Mouse (Mus musculus): ENCODE results near the gene 1700025G04Rik. TPM values are rescaled to one million over a fixed set of nuclear protein-coding genes. Genes with fewer than 3 reads are reported as not detected.
A peak's percentile ranks its signal among the peaks of the same experiment; 100 is the strongest.

1700025G04Rik gene
- total and polyA plus RNA-seq, 2 experiments from 2014 or later: 24.9 to 32.4 TPM

GRCm38 (mm10) chr1:151979803-151980456, 110.0 kb downstream of the 1700025G04Rik start:
- Histone ChIP-seq H3K27ac (no peak overlapping the region), H3K9ac (replicated peaks; ENCODE audit: low read length) (no peak overlapping the region), H3K4me1 (ENCODE audit: insufficient read depth, low read length) (0 out of 2 replicates have a peak, but pooled peaks cover 6% of the 10 kb centered on the region), H3K36me3 (ENCODE audit: insufficient read depth, low read length) (no peaks in the 10 kb centered on the region), H3K4me3 (ENCODE audit: low read length) (no peak overlapping the region), H3K4me2 (ENCODE audit: low read depth, low read length) (no peak overlapping the region), H3K27me3 (ENCODE audit: insufficient read depth, low read length) (no peaks in the 10 kb centered on the region), H3K9me3 (ENCODE audit: low read length) (no peaks in the 10 kb centered on the region)
- TF ChIP-seq CTCF (IDR thresholded peaks at IDR 0.05; ENCODE audit: low read depth): no peak
- no peak for ATAC-seq
- 82% methylated on average over 13 of the region's 13 CpGs for WGBS
- no peak for DNase-seq (ENCODE audit: low spot score)

DNA sequence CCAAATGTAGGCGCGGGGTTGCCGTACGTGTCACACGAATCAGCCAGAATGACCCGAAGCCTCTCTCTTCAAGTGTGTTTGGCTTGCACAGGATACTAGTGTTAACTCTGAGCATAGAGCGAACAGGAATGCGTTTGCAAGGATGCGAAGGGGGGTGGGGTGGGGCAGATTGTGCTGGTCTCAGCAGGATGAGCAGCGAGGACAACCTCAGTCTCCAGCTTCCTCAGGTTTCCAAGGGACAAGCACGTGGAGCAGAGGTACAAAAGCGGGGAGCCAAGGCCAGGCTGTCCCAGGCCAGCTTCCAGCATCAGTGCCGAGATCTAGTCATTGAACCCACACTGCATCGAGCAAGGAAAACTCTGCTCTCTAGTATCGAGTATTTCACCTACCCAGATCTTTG, 111.2 kb downstream of the 1700025G04Rik start:
- Histone ChIP-seq H3K27me3 (ENCODE audit: insufficient read depth, low read length) (no peaks in the 10 kb centered on the region), H3K27ac (no peak overlapping the region), H3K9ac (replicated peaks; ENCODE audit: low read length) (no peak overlapping the region), H3K4me1 (ENCODE audit: insufficient read depth, low read length) (0 out of 2 replicates have a peak, but pooled peaks cover 2% of the 10 kb centered on the region), H3K4me3 (ENCODE audit: low read length) (no peak overlapping the region), H3K4me2 (ENCODE audit: low read depth, low read length) (no peak overlapping the region), H3K36me3 (ENCODE audit: insufficient read depth, low read length) (no peaks in the 10 kb centered on the region), H3K9me3 (ENCODE audit: low read length) (no peaks in the 10 kb centered on the region)
- DNase-seq (ENCODE audit: low spot score) (no peak), ATAC-seq (no peak)
- WGBS: 83% methylated on average over 15 of the region's 15 CpGs
- no peak for TF ChIP-seq CTCF (IDR thresholded peaks at IDR 0.05; ENCODE audit: low read depth)

- H3K36me3 ChIP-seq (ENCODE audit: insufficient read depth, low read length): no peaks in the 10 kb centered on the region
- no peak overlapping the region for H3K4me3 ChIP-seq (ENCODE audit: low read length)
- 31% methylated on average over 5 of the region's 5 CpGs for whole genome bisulfite sequencing
- DNase-seq (ENCODE audit: low spot score) (no peak), ATAC-seq (peak; percentile 65)
- no peak overlapping the region for H3K4me2 ChIP-seq (ENCODE audit: low read depth, low read length)
- H3K27ac ChIP-seq: 0 out of 2 replicates have a peak overlapping the region, but pooled peaks have one; percentile 2
- H3K4me1 ChIP-seq (ENCODE audit: insufficient read depth, low read length): no peaks in the 10 kb centered on the region
- no peak overlapping the region for H3K9ac ChIP-seq (replicated peaks; ENCODE audit: low read length)
- no peaks in the 10 kb centered on the region for H3K9me3 ChIP-seq (ENCODE audit: low read length)
- H3K27me3 ChIP-seq (ENCODE audit: insufficient read depth, low read length): no peaks in the 10 kb centered on the region
- TF ChIP-seq CTCF (IDR thresholded peaks at IDR 0.05; ENCODE audit: low read depth): no peak
These were observed 112.3 kb downstream of the 1700025G04Rik start for GRCm38 (mm10) chr1:151977596-151977995.

DNA sequence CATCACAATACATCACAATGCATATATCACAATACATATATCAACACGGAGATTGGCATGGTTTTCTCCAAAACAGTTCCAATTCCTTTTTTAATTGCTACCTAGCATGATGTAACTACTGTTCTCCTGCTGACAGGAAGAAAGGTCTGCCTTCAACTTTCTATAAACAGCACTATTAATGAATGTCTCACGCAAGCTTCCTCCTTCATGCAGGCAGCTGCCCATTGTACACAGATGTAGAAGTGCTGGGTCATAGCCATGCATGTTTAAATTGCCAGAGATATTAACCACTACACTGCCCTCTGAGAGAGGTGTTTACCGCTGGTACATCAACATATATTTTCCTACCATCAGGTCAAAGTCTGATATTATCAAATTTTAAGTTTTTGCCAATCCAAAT, 113.1 kb downstream of the 1700025G04Rik start:
- 74% methylated on average over 3 of the region's 3 CpGs for WGBS
- ATAC-seq: no peak

GRCm38 (mm10) chr1:151975418-151976379, 114.2 kb downstream of the 1700025G04Rik start:
- no peak overlapping the region for H3K4me2 ChIP-seq (ENCODE audit: low read depth, low read length)
- H3K27me3 ChIP-seq (ENCODE audit: insufficient read depth, low read length): no peaks in the 10 kb centered on the region
- no peaks in the 10 kb centered on the region for H3K36me3 ChIP-seq (ENCODE audit: insufficient read depth, low read length)
- no peak overlapping the region for H3K4me3 ChIP-seq (ENCODE audit: low read length)
- H3K27ac ChIP-seq: no peak overlapping the region
- H3K9ac ChIP-seq (replicated peaks; ENCODE audit: low read length): no peak overlapping the region
- 69% methylated on average over 17 of the region's 17 CpGs for WGBS
- DNase-seq (ENCODE audit: low spot score) (no peak), ATAC-seq (no peak)
- H3K4me1 ChIP-seq (ENCODE audit: insufficient read depth, low read length): no peaks in the 10 kb centered on the region
- no peak for TF ChIP-seq CTCF (IDR thresholded peaks at IDR 0.05; ENCODE audit: low read depth)
- no peaks in the 10 kb centered on the region for H3K9me3 ChIP-seq (ENCODE audit: low read length)

More for the DNA sequence above, 113.1 kb downstream of the 1700025G04Rik start:
- no peaks in the 10 kb centered on the region for H3K4me1 ChIP-seq (ENCODE audit: insufficient read depth, low read length)
- H3K4me3 ChIP-seq (ENCODE audit: low read length): no peak overlapping the region
- no peaks in the 10 kb centered on the region for H3K27me3 ChIP-seq (ENCODE audit: insufficient read depth, low read length)
- H3K27ac ChIP-seq: no peak overlapping the region
- no peak for TF ChIP-seq CTCF (IDR thresholded peaks at IDR 0.05; ENCODE audit: low read depth)
- no peak for DNase-seq (ENCODE audit: low spot score)
- H3K9ac ChIP-seq (replicated peaks; ENCODE audit: low read length): no peak overlapping the region
- H3K4me2 ChIP-seq (ENCODE audit: low read depth, low read length): no peak overlapping the region
- no peaks in the 10 kb centered on the region for H3K9me3 ChIP-seq (ENCODE audit: low read length)
- H3K36me3 ChIP-seq (ENCODE audit: insufficient read depth, low read length): no peaks in the 10 kb centered on the region

- Histone ChIP-seq H3K4me1 (ENCODE audit: insufficient read depth, low read length) (no peaks in the 10 kb centered on the region), H3K27me3 (ENCODE audit: insufficient read depth, low read length) (no peaks in the 10 kb centered on the region), H3K27ac (no peak overlapping the region), H3K36me3 (ENCODE audit: insufficient read depth, low read length) (no peaks in the 10 kb centered on the region), H3K4me2 (ENCODE audit: low read depth, low read length) (no peak overlapping the region), H3K4me3 (ENCODE audit: low read length) (no peak overlapping the region), H3K9ac (replicated peaks; ENCODE audit: low read length) (no peak overlapping the region), H3K9me3 (ENCODE audit: low read length) (no peaks in the 10 kb centered on the region)
- TF ChIP-seq CTCF (IDR thresholded peaks at IDR 0.05; ENCODE audit: low read depth): no peak
- DNase-seq (ENCODE audit: low spot score) (no peak), ATAC-seq (no peak)
- WGBS: 71% methylated on average over 8 of the region's 8 CpGs
These were observed 115.0 kb downstream of the 1700025G04Rik start for GRCm38 (mm10) chr1:151974887-151975286.

Data from hindbrain, postnatal 0 days (tissue).